Mouse (Mus musculus): ENCODE measurements around the gene Zfp609. TPM values are rescaled to one million over a fixed set of nuclear protein-coding genes. Genes with fewer than 3 reads are reported as not detected.
A peak's percentile ranks its signal among the peaks of the same experiment; 100 is the strongest.

Gene Zfp609
- total RNA-seq (2022), result 10 to 100 TPM; 23.8 to 33.5 (median 28.4) TPM

GRCm38 (mm10) chr9:65827344-65828015, at the start of gene Zfp609:
TSS of gene Zfp609 (minus strand) at chr9:65827564.
- DNase-seq, result peak; percentile 88

GRCm38 (mm10) chr9:65859656-65860055, 32.3 kb upstream of the Zfp609 start:
- no peak for DNase-seq

GRCm38 (mm10) chr9:65850203-65850602, 22.8 kb upstream of the Zfp609 start:
- no peak for DNase-seq

GRCm38 (mm10) chr9:65848154-65848553, 20.8 kb upstream of the Zfp609 start:
- DNase-seq, result no peak

- DNase-seq, result no peak
These were observed 17.2 kb upstream of the Zfp609 start for GRCm38 (mm10) chr9:65844421-65845165.

- DNase-seq, result no peak
These were observed 12.5 kb upstream of the Zfp609 start for GRCm38 (mm10) chr9:65839841-65840240.

- no peak for DNase-seq
These were observed 9.6 kb upstream of the Zfp609 start for GRCm38 (mm10) chr9:65836916-65837315.

- no peak for DNase-seq
These were observed 7.4 kb upstream of the Zfp609 start for GRCm38 (mm10) chr9:65834628-65835354.

GRCm38 (mm10) chr9:65833640-65834039, 6.3 kb upstream of the Zfp609 start:
- DNase-seq, result no peak

- DNase-seq, result no peak
These were observed 5.9 kb upstream of the Zfp609 start for GRCm38 (mm10) chr9:65833230-65833629.

- DNase-seq, result no peak
These were observed 4.7 kb upstream of the Zfp609 start for GRCm38 (mm10) chr9:65832041-65832440.

- no peak for DNase-seq
These were observed 3.8 kb upstream of the Zfp609 start for GRCm38 (mm10) chr9:65831164-65831563.

- DNase-seq, result no peak
These were observed 2.9 kb upstream of the Zfp609 start for GRCm38 (mm10) chr9:65830255-65830654.

GRCm38 (mm10) chr9:65829410-65829809, 2.0 kb upstream of the Zfp609 start:
- no peak for DNase-seq

GRCm38 (mm10) chr9:65828511-65828910, 1.1 kb upstream of the Zfp609 start:
- no peak for DNase-seq

GRCm38 (mm10) chr9:65828016-65828403, 646 bp upstream of the Zfp609 start:
- no peak for DNase-seq

- peak; percentile 52 for DNase-seq
These were observed 598 bp downstream of the Zfp609 start for GRCm38 (mm10) chr9:65826588-65827343.

GRCm38 (mm10) chr9:65826226-65826587, 1.2 kb downstream of the Zfp609 start:
- no peak for DNase-seq

- DNase-seq, result no peak
These were observed 3.5 kb downstream of the Zfp609 start for GRCm38 (mm10) chr9:65823716-65824462.

GRCm38 (mm10) chr9:65822011-65822410, 5.4 kb downstream of the Zfp609 start:
- no peak for DNase-seq

GRCm38 (mm10) chr9:65820301-65820700, 7.1 kb downstream of the Zfp609 start:
- no peak for DNase-seq

GRCm38 (mm10) chr9:65818402-65818801, 9.0 kb downstream of the Zfp609 start:
- DNase-seq, result no peak
